Comparison of ENCODE assay signal across 22 mouse cellular contexts in the genomic region with DNA sequence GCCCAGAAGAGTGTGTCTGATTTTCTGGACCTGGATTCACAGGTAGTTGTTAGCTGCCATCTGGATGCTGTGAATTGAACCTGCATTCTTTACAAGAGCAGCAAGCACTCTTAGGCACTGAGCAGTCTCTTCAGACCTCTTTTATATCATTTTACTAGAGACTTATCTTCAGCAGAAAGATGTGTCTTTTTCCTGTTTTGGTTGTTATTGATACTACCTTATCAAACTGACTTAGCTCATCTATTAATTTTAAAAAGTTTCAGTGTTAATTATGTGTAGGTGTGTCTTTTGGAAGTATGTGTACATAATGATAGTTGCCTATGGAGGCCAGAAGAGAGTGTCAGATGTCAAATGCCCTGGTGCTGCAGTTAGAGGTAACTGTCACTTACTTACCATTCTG.
DNase-seq lines count a peak whose midpoint lies in the region; ATAC-seq and TF ChIP-seq lines count a peak whose summit lies in the region.
"Had no signal": no experiment of that assay in that cellular context is flagged by ENCODE, and none has a peak within 500 bp of the region (broad histone marks: within the 10 kb centered on the region; RNA-seq: fewer than 3 reads in every experiment).

No protein-coding gene starts in this region.

- TF ChIP-seq RAD21 in MEL (IDR thresholded peaks at IDR 0.05; ENCODE audit: low read depth, low read length): no peak

- ATAC-seq in megakaryocyte progenitor cell, adult 5-6 weeks (replicated peaks; ENCODE audit: poor library complexity): 0 out of 2 replicates have a peak, but pooled peaks have one; percentile 17
- ATAC-seq in megakaryocyte-erythroid progenitor cell, adult 5-6 weeks (replicated peaks; ENCODE audit: low FRiP score, low TSS enrichment, poor library complexity, severe bottlenecking): peak; percentile 41; the same call in 1 of the 2 replicates
- no peak for ATAC-seq in midbrain, embryonic 15.5 days (replicated peaks)
- ATAC-seq: activated CD4-positive, CD25-positive, alpha-beta regulatory T cell, adult 4 months; CD4-positive, CD25-positive, alpha-beta regulatory T cell, adult 4 months; Patski had no signal

- H3K9me3 ChIP-seq in MEL (replicated peaks; ENCODE audit: insufficient read depth, low read length): no peaks in the 10 kb centered on the region
- no peaks in the 10 kb centered on the region for H3K9me3 ChIP-seq in midbrain, embryonic 15.5 days
- H3K9me3 ChIP-seq: G1E had no signal

- H3K27ac ChIP-seq in MEL (ENCODE audit: control insufficient read depth, low read depth, low read length): no peak overlapping the region
- no peak overlapping the region for H3K27ac ChIP-seq in midbrain, embryonic 15.5 days

- intact Hi-C loops in heart, postnatal 14 days (cut with DNase I): no loop called here

- peaks cover 0 to 17% of the 10 kb centered on the region in 2 experiments; a peak in 3 of 4 replicates for H3K4me1 ChIP-seq in MEL (ENCODE audit: control insufficient read depth in 1 of 2, insufficient read depth in 2 of 2, low read length in 2 of 2)
- H3K4me1 ChIP-seq in midbrain, embryonic 15.5 days: no peaks in the 10 kb centered on the region

- no peaks in the 10 kb centered on the region for H3K79me2 ChIP-seq in MEL (ENCODE audit: control insufficient read depth, insufficient read depth, low read length, poor library complexity)

- peak; percentile 17 for DNase-seq in MEL (ENCODE audit: low read depth, low spot score)
- DNase-seq in heart, postnatal 14 days: no peak
- no peak for DNase-seq in kidney, adult 8-10 months
- DNase-seq: adrenal gland, adult 2 months; adrenal gland, adult 8-10 months; adrenal gland, postnatal 10 days; adrenal gland, postnatal 14 days; adrenal gland, postnatal 25 days; adrenal gland, postnatal 36 days; B cell, adult 2 months; cerebellum, adult 11 months; cerebellum, adult 11-12 months; cerebellum, adult 18-20 months; cerebellum, adult 2 months had no signal

- no peak for TF ChIP-seq CTCF in MEL (IDR thresholded peaks at IDR 0.05 in 2 of 3, conservative IDR thresholded peaks at IDR 0.05 in 1 of 3; ENCODE audit: control insufficient read depth in 1 of 3, insufficient read depth in 1 of 3, low read depth in 2 of 3, low read length in 3 of 3, poor library complexity in 1 of 3, severe bottlenecking in 1 of 3)

- no peak overlapping the region for H3K9ac ChIP-seq in MEL (ENCODE audit: control insufficient read depth, low read depth, low read length, poor library complexity, severe bottlenecking)
- H3K9ac ChIP-seq in midbrain, embryonic 15.5 days: no peak overlapping the region

- no peak overlapping the region for H3K4me2 ChIP-seq in midbrain, embryonic 15.5 days

- no peak for TF ChIP-seq POLR2A in MEL (IDR thresholded peaks at IDR 0.05; ENCODE audit: control insufficient read depth in 1 of 2, insufficient read depth in 1 of 2, low read depth in 1 of 2, low read length in 2 of 2, poor library complexity in 1 of 2)

- no peaks in the 10 kb centered on the region for H3K27me3 ChIP-seq in MEL (ENCODE audit: control insufficient read depth in 1 of 2, insufficient read depth in 2 of 2, low read length in 2 of 2)
- H3K27me3 ChIP-seq in midbrain, embryonic 15.5 days (replicated peaks): no peaks in the 10 kb centered on the region
- H3K27me3 ChIP-seq: CH12.LX, Patski had no signal

- H3K4me3 ChIP-seq in MEL (ENCODE audit: control insufficient read depth in 1 of 2, insufficient read depth in 1 of 2, low read depth in 2 of 2, low read length in 2 of 2): no peak overlapping the region
- no peak overlapping the region for H3K4me3 ChIP-seq in midbrain, embryonic 15.5 days

- H3K36me3 ChIP-seq in MEL (ENCODE audit: control insufficient read depth in 1 of 2, insufficient read depth in 2 of 2, low read length in 2 of 2): peaks cover 0 to 5% of the 10 kb centered on the region in 2 experiments; a peak in 2 of 4 replicates
- H3K36me3 ChIP-seq in midbrain, embryonic 15.5 days (replicated peaks): 0 out of 2 replicates have a peak, but pooled peaks cover 6% of the 10 kb centered on the region

- peak; percentile 66 to 68; a peak in 3 of 4 replicates for TF ChIP-seq EP300 in MEL (IDR thresholded peaks at IDR 0.05; ENCODE audit: low read depth in 1 of 2, low read length in 2 of 2)

TF ChIP-seq in MEL, 35 proteins besides CTCF, POLR2A, EP300 and RAD21:
- 0 out of 2 replicates have a peak, but pooled peaks have one; percentile 22 for TF ChIP-seq RCOR1 (IDR thresholded peaks at IDR 0.05; ENCODE audit: low read depth, low read length)
- TF ChIP-seq GATA1 (IDR thresholded peaks at IDR 0.05; ENCODE audit: low read depth, low read length): peak; percentile 51
- peak; percentile 70 for TF ChIP-seq TCF12 (IDR thresholded peaks at IDR 0.05; ENCODE audit: low read depth, low read length)
- no peak for TF ChIP-seq USF2 (IDR thresholded peaks at IDR 0.05; ENCODE audit: borderline replicate concordance in 1 of 2, insufficient read depth in 1 of 2, low read depth in 1 of 2, low read length in 2 of 2)
- no peak for TF ChIP-seq MAX (IDR thresholded peaks at IDR 0.05; ENCODE audit: low read length)
- TF ChIP-seq BHLHE40 (IDR thresholded peaks at IDR 0.05; ENCODE audit: borderline replicate concordance, low read depth, low read length): no peak
